Mouse (Mus musculus): ENCODE measurements at regions not wholly inside any gene's neighbourhood (a gene's known extent, or its start where the extent isn't known, plus 50 kb on each side); places are given as distances from the start of the nearest gene placed in this dataset.

GRCm38 (mm10) chr7:123731016-123731415, 230.8 kb upstream of the Zkscan2 start:
- Histone ChIP-seq H3K27ac (ENCODE audit: low read depth, low read length) (no peak overlapping the region), H3K27me3 (ENCODE audit: insufficient read depth, low read length) (no peaks in the 10 kb centered on the region), H3K36me3 (ENCODE audit: insufficient read depth, low read length) (no peaks in the 10 kb centered on the region), H3K4me3 (ENCODE audit: low read depth, low read length) (no peak overlapping the region), H3K4me2 (ENCODE audit: low read depth, low read length, poor library complexity, severe bottlenecking) (no peak overlapping the region), H3K9me3 (ENCODE audit: low read length) (no peaks in the 10 kb centered on the region), H3K9ac (replicated peaks; ENCODE audit: low read length, poor library complexity, severe bottlenecking) (no peak overlapping the region), H3K4me1 (ENCODE audit: insufficient read depth, low read length) (no peaks in the 10 kb centered on the region)
- TF ChIP-seq CTCF (IDR thresholded peaks at IDR 0.05): no peak
- ATAC-seq (ENCODE audit: low FRiP score) (no peak), DNase-seq (ENCODE audit: low spot score) (no peak)
- WGBS: 74% methylated on average over 4 of the region's 4 CpGs

DNA sequence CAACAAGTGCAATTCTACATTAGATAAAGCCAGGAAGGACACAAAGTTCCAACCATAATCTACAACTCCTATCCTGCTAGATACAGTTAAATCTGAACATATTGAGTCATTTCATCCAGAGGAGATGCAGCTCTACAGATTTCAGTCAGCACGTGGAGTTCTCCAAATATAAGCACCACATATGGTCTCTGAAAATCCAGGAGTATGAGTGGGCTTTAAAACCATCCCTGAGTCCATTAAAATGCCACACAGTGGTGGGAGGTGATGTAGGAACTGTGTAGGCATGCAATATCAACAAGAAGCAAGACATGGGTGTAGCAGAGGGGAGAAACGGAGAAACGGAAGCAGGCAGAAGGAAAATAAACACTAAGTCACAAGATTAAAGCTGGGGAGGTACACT, 232.8 kb upstream of the Zkscan2 start:
- TF ChIP-seq CTCF (IDR thresholded peaks at IDR 0.05): no peak
- Histone ChIP-seq H3K36me3 (ENCODE audit: insufficient read depth, low read length) (no peaks in the 10 kb centered on the region), H3K27ac (ENCODE audit: low read depth, low read length) (no peak overlapping the region), H3K4me1 (ENCODE audit: insufficient read depth, low read length) (no peaks in the 10 kb centered on the region), H3K4me2 (ENCODE audit: low read depth, low read length, poor library complexity, severe bottlenecking) (no peak overlapping the region), H3K9ac (replicated peaks; ENCODE audit: low read length, poor library complexity, severe bottlenecking) (no peak overlapping the region), H3K9me3 (ENCODE audit: low read length) (no peaks in the 10 kb centered on the region), H3K4me3 (ENCODE audit: low read depth, low read length) (no peak overlapping the region), H3K27me3 (ENCODE audit: insufficient read depth, low read length) (no peaks in the 10 kb centered on the region)
- ATAC-seq (ENCODE audit: low FRiP score) (no peak), DNase-seq (ENCODE audit: low spot score) (no peak)
- WGBS: 93% methylated on average over 3 of the region's 3 CpGs

- Histone ChIP-seq H3K9ac (replicated peaks; ENCODE audit: low read length, poor library complexity, severe bottlenecking) (no peak overlapping the region), H3K4me3 (ENCODE audit: low read depth, low read length) (no peak overlapping the region), H3K9me3 (ENCODE audit: low read length) (no peaks in the 10 kb centered on the region), H3K4me1 (ENCODE audit: insufficient read depth, low read length) (no peaks in the 10 kb centered on the region), H3K27ac (ENCODE audit: low read depth, low read length) (no peak overlapping the region), H3K27me3 (ENCODE audit: insufficient read depth, low read length) (no peaks in the 10 kb centered on the region), H3K4me2 (ENCODE audit: low read depth, low read length, poor library complexity, severe bottlenecking) (no peak overlapping the region), H3K36me3 (ENCODE audit: insufficient read depth, low read length) (no peaks in the 10 kb centered on the region)
- ATAC-seq (ENCODE audit: low FRiP score): no peak
- DNase-seq (ENCODE audit: low spot score): peak; percentile 71
- TF ChIP-seq CTCF (IDR thresholded peaks at IDR 0.05): no peak
- WGBS: 62% methylated on average over 4 of the region's 4 CpGs
Measured at GRCm38 (mm10) chr7:123747986-123748385, 234.7 kb upstream of the Hs3st4 start.

DNA sequence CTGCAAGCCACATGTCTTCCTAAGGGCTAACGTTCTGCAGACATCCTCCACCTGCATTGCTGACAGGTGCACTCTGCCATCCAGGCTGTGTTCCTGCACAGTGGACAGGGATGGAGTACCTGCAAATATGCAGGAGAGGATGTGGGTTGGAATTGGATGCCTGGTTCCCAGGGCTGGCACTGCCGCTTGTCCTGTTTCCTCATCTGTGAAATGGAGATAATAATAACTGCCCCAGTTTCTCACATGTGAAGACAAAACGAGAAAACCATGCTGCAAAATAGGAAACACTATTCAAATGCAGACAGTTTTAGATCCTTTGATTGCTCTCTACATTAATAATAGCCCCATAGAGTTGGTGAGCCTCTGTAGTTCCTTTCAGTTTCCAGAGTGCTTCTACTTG, 229.4 kb upstream of the Hs3st4 start:
- no peak overlapping the region for H3K4me2 ChIP-seq (ENCODE audit: low read depth, low read length, poor library complexity, severe bottlenecking)
- H3K9me3 ChIP-seq (ENCODE audit: low read length): no peaks in the 10 kb centered on the region
- H3K27ac ChIP-seq (ENCODE audit: low read depth, low read length): no peak overlapping the region
- no peaks in the 10 kb centered on the region for H3K4me1 ChIP-seq (ENCODE audit: insufficient read depth, low read length)
- 74% methylated on average over 3 of the region's 3 CpGs for WGBS
- H3K9ac ChIP-seq (replicated peaks; ENCODE audit: low read length, poor library complexity, severe bottlenecking): no peak overlapping the region
- H3K36me3 ChIP-seq (ENCODE audit: insufficient read depth, low read length): no peaks in the 10 kb centered on the region
- H3K27me3 ChIP-seq (ENCODE audit: insufficient read depth, low read length): no peaks in the 10 kb centered on the region
- no peak overlapping the region for H3K4me3 ChIP-seq (ENCODE audit: low read depth, low read length)
- DNase-seq (ENCODE audit: low spot score): no peak
- TF ChIP-seq CTCF (IDR thresholded peaks at IDR 0.05): no peak
- no peak for ATAC-seq (ENCODE audit: low FRiP score)

DNA sequence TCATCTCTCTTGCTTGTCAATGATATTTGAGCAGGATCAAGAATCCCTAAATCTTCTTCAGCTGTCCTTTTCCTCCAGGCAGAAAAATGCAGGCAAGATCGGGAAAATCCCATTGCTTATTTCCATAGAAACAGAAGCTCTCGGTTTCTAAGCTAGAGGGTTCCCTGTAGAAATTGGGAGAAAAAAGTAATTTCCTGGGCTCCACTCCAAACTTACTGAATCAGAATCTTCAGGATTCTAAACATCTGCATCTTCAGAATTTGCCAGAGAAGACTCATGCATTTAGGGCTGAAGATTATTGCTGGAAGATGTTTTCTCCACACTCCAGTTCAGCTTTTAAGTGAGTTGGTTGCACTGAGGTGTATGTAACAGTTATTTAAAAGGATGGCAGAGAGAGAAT, 187.6 kb upstream of the Hs3st4 start:
- Histone ChIP-seq H3K4me3 (ENCODE audit: low read depth, low read length) (no peak overlapping the region), H3K9ac (replicated peaks; ENCODE audit: low read length, poor library complexity, severe bottlenecking) (no peak overlapping the region), H3K9me3 (ENCODE audit: low read length) (no peaks in the 10 kb centered on the region), H3K4me1 (ENCODE audit: insufficient read depth, low read length) (no peaks in the 10 kb centered on the region), H3K27ac (ENCODE audit: low read depth, low read length) (no peak overlapping the region), H3K27me3 (ENCODE audit: insufficient read depth, low read length) (no peaks in the 10 kb centered on the region), H3K36me3 (ENCODE audit: insufficient read depth, low read length) (no peaks in the 10 kb centered on the region), H3K4me2 (ENCODE audit: low read depth, low read length, poor library complexity, severe bottlenecking) (no peak overlapping the region)
- TF ChIP-seq CTCF (IDR thresholded peaks at IDR 0.05): no peak
- WGBS: 56% methylated on average over 2 of the region's 2 CpGs
- ATAC-seq (ENCODE audit: low FRiP score) (no peak), DNase-seq (ENCODE audit: low spot score) (peak; percentile 5)

GRCm38 (mm10) chr7:123796096-123796495, 186.6 kb upstream of the Hs3st4 start:
- DNase-seq (ENCODE audit: low spot score) (peak; percentile 76), ATAC-seq (ENCODE audit: low FRiP score) (no peak)
- Histone ChIP-seq H3K9ac (replicated peaks; ENCODE audit: low read length, poor library complexity, severe bottlenecking) (no peak overlapping the region), H3K4me1 (ENCODE audit: insufficient read depth, low read length) (no peaks in the 10 kb centered on the region), H3K27ac (ENCODE audit: low read depth, low read length) (no peak overlapping the region), H3K4me3 (ENCODE audit: low read depth, low read length) (no peak overlapping the region), H3K36me3 (ENCODE audit: insufficient read depth, low read length) (no peaks in the 10 kb centered on the region), H3K4me2 (ENCODE audit: low read depth, low read length, poor library complexity, severe bottlenecking) (no peak overlapping the region), H3K9me3 (ENCODE audit: low read length) (no peaks in the 10 kb centered on the region), H3K27me3 (ENCODE audit: insufficient read depth, low read length) (no peaks in the 10 kb centered on the region)
- 67% methylated on average over 3 of the region's 3 CpGs for WGBS
- TF ChIP-seq CTCF (IDR thresholded peaks at IDR 0.05): no peak

All from midbrain, postnatal 0 days (tissue).